Mouse (Mus musculus) limb, embryonic 14.5 days (tissue): Measurements from ENCODE around the gene Gpr87. TPM values are rescaled to one million over a fixed set of nuclear protein-coding genes. Genes with fewer than 3 reads are reported as not detected.

ENCODE experiments used
- ATAC-seq: fragments of 200-750 bp; cut with Nextera tagmentation; 2 replicates; pipeline ENCODE4 v1.8.0; 2017; ENCODE audit warnings: low read depth, moderate number of reproducible peaks, moderate TSS enrichment; ENCODE audit not compliant: low FRiP score
- DNase-seq: peaks from one replicate; pipeline ENCODE4 v3.0.0-alpha.2; 2015; ENCODE audit warnings: low spot score
- H3K27ac ChIP-seq: fragments of 300-500 bp; sonication (generic); replicated peaks from 2 replicates; pipeline ENCODE4 v1.5.1; 2014; ENCODE audit warnings: low read depth, mild to moderate bottlenecking, low read length, moderate library complexity, mixed read lengths
- H3K27me3 ChIP-seq: fragments of 300-500 bp; sonication (generic); 2 replicates; pipeline ENCODE4 v1.6.1; 2014; ENCODE audit warnings: low read length, mixed read lengths; ENCODE audit not compliant: control insufficient read depth, insufficient read depth
- H3K36me3 ChIP-seq: fragments of 300-500 bp; sonication (generic); 2 replicates; pipeline ENCODE4 v1.6.1; 2014; ENCODE audit warnings: mild to moderate bottlenecking, low read length, moderate library complexity, mixed read lengths; ENCODE audit not compliant: control insufficient read depth, insufficient read depth
- H3K4me1 ChIP-seq: fragments of 300-500 bp; sonication (generic); 2 replicates; pipeline ENCODE4 v1.6.1; 2014; ENCODE audit warnings: antibody characterized with exemption, low read length, mixed read lengths; ENCODE audit not compliant: control insufficient read depth, insufficient read depth
- H3K4me2 ChIP-seq: fragments of 300-500 bp; sonication (generic); replicated peaks from 2 replicates; pipeline ENCODE4 v1.6.1; 2014; ENCODE audit warnings: low read depth, mild to moderate bottlenecking, low read length, moderate library complexity; ENCODE audit not compliant: severe bottlenecking
- H3K4me3 ChIP-seq: fragments of 300-500 bp; sonication (generic); replicated peaks from 2 replicates; pipeline ENCODE4 v1.5.1; 2014; ENCODE audit warnings: low read length
- H3K9ac ChIP-seq: fragments of 300-500 bp; sonication (generic); 2 replicates; pipeline ENCODE4 v1.6.1; 2014; ENCODE audit warnings: mild to moderate bottlenecking, low read depth, low read length, moderate library complexity; ENCODE audit not compliant: severe bottlenecking
- H3K9me3 ChIP-seq: fragments of 300-500 bp; sonication (generic); 2 replicates; pipeline ENCODE4 v1.6.1; 2016; ENCODE audit warnings: low read length; ENCODE audit not compliant: control insufficient read depth
- POLR2A ChIP-seq: fragments of 200-500 bp; IDR thresholded peaks from 2 replicates; pipeline ENCODE4 v1.8.0; 2012; ENCODE audit warnings: inconsistent platforms, mild to moderate bottlenecking, moderate library complexity, borderline replicate concordance; ENCODE audit not compliant: insufficient read depth, insufficient read length; ENCODE audit errors: extremely low read depth
- WGBS: fragments of 180-500 bp; shearing (Covaris S2); extraction: QIAGEN DNeasy Blood & Tissue Kit; methylation state at CpG from one replicate; pipeline ENCODE4 v1.1.7; 2014; 5-methylcytosine and 5-hydroxymethylcytosine counted together
- polyA plus RNA-seq, 2 experiments: library from polyadenylated mRNA; depleted of rRNA in 1 of 2; stranded (reverse) in 1 of 2; unstranded in 1 of 2; fragments of >200 nt; fragmentation: Nextera tagmentation in 1 of 2; extraction: Ambion mirVana in 1 of 2; gene quantifications; 2 replicates each; pipeline versions ENCODE4 v1.2.1 to v1.2.3; 2012 to 2014

The Gpr87 gene
- polyA plus RNA-seq, 2 experiments = 6.3 to 20.4 TPM

DNA sequence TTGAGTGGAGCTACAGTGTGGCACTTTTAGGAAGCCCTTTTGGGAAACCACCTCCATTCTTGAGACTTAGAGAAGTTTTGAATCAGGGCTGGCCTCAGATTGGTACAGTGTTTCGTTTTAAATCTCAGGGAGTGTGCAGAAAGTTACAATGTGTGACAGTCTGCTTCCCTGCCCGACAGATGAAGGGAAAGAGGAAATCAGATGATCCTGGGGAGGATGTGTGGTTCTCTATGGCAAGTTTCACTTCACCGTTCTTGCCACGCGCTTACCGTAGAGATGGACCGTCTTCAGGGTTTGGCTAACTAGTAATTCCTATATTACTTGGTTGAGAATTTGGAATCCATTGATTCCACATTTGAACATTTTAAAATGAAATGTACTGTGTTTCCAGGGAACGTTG is 16.9 kb upstream of the Gpr87 start:
- Histone ChIP-seq H3K27ac (no peak overlapping the region), H3K4me1 (peaks cover 7% of the 10 kb centered on the region; the same call in 1 of the 2 replicates), H3K9ac (no peak overlapping the region), H3K4me2 (no peak overlapping the region), H3K4me3 (no peak overlapping the region), H3K9me3 (no peaks in the 10 kb centered on the region), H3K27me3 (no peaks in the 10 kb centered on the region), H3K36me3 (no peaks in the 10 kb centered on the region)
- no peak for DNase-seq
- no peak for ATAC-seq
- no peak for TF ChIP-seq POLR2A
- WGBS = 68% methylated on average over 8 of the region's 8 CpGs

DNA sequence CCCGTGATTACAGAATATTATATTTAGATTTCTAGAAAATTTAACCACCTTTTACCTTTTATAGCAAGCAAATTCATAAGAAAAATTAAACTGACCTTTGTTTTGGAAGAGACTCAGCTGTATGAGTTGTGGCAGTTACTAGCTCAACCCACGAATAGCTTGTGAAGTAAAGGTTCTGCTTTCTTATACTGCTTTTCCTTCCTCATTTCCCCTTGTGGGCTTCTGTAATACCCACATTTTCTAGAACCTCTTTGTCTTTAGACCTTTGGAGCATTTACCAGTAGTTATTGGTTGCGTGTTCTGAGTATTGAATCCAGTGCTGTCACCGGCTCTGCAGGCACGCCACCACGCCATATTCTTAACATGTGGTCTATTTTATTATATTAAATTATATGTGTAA is 15.8 kb upstream of the Gpr87 start, which contains the start of gene P2ry13:
Gene P2ry13, minus strand, starts transcription at position 156 of the 400 bp plus-strand sequence.
- Histone ChIP-seq H3K4me1 (peaks cover 7% of the 10 kb centered on the region; the same call in 1 of the 2 replicates), H3K4me2 (no peak within 1 kb of the TSS), H3K36me3 (no peaks in the 10 kb centered on the region), H3K9ac (no peak within 1 kb of the TSS), H3K9me3 (no peaks in the 10 kb centered on the region), H3K4me3 (no peak within 1 kb of the TSS), H3K27ac (no peak within 1 kb of the TSS), H3K27me3 (no peaks in the 10 kb centered on the region)
- no peak for DNase-seq
- WGBS = 73% methylated on average over 6 of the region's 6 CpGs
- ATAC-seq = no peak
- no peak for TF ChIP-seq POLR2A

DNA sequence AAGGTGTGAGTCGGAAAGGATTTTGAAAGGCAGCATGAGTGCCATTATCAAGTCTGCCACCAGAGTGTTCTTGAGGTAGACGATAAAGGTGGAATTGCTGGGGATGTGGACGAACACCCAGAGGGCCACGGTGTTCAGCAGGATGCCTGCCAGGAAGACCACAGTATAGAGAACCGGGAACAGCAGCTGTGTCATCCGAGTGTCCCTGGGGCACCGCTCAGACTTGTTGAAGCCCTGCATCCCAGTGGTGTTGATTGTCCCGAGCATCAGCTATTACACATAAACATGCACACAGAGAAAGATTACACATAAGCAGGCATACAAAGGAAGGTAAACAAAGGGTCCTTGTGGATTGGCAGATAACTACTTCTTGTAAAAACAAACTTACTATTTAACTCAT is 15.2 kb upstream of the Gpr87 start:
- no peaks in the 10 kb centered on the region for H3K27me3 ChIP-seq
- DNase-seq (no peak), ATAC-seq (no peak)
- H3K4me2 ChIP-seq = no peak overlapping the region
- no peaks in the 10 kb centered on the region for H3K9me3 ChIP-seq
- H3K36me3 ChIP-seq = no peaks in the 10 kb centered on the region
- H3K9ac ChIP-seq = no peak overlapping the region
- peaks cover 9% of the 10 kb centered on the region; the same call in 1 of the 2 replicates for H3K4me1 ChIP-seq
- WGBS = 78% methylated on average over 8 of the region's 8 CpGs
- no peak for TF ChIP-seq POLR2A
- H3K4me3 ChIP-seq = no peak overlapping the region
- H3K27ac ChIP-seq = no peak overlapping the region

DNA sequence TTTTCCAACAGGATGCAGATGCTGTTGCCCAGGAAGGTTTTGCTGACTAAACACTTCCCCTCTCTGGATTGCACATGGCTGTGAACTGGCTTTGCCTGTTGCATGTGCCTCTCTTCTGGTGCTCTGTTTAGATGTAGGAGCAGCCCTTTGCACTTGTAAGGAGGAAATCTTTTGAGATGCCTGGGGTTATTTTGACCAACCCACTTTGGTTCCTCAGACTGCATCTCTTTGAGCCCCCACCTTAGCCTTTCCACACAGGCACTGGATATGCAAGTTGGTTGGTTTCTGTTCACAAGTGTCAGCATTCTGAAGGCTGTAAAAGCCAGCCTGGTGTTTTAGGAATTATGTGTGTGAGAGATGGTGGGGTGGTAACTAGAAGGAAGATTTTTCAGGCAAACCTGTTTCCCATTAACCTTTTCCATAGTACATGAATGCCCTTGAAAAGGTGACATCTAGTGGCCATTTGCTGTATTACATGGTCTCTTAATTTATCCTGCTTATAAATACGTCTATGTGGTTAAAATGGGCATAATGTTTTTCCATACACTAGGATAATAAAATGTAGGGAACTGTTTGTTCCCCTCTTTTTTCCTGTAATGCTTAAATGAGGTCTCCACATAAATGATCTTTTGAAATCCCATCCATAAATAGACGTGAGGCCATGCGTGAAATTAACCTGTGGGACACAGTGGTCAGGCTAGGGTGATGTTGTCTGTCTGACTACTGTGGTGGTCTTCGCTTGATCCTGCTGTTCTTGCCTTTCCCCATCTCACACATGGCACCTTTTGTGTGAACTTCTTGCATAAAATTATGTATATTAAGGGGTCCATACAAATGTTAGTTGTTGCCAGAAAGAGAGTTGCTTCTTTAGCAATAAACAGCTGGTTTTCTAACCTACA is 14.0 kb upstream of the Gpr87 start:
- Histone ChIP-seq H3K4me3 (no peak overlapping the region), H3K9me3 (no peaks in the 10 kb centered on the region), H3K9ac (no peak overlapping the region), H3K36me3 (no peaks in the 10 kb centered on the region), H3K27ac (no peak overlapping the region), H3K27me3 (no peaks in the 10 kb centered on the region), H3K4me2 (no peak overlapping the region), H3K4me1 (peaks cover 14% of the 10 kb centered on the region; the same call in 1 of the 2 replicates)
- TF ChIP-seq POLR2A = no peak
- WGBS = 64% methylated on average over 4 of the region's 4 CpGs
- ATAC-seq = peak; percentile 56; the same call in 1 of the 2 replicates
- peak; percentile 91 for DNase-seq

DNA sequence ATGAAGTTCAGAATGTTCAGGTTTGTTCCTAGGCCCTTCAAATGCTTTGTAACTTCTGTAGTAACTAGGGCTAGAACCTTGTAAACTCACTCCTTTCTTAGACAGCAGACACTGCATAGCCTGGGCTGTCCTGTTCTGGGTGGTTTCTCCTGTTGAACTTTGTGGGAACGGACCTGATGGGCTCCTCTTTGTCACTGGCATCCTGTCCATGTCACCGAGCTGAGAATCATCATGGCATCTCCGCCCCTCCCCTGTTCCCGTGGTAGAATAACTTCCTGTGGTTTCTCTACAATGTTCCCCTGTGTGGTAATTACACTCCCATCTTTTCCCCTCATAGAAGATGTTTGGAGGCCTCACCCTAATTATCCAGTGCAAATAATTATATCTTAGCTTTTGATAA is 11.0 kb upstream of the Gpr87 start:
- no peak for TF ChIP-seq POLR2A
- Histone ChIP-seq H3K27ac (no peak overlapping the region), H3K9me3 (no peaks in the 10 kb centered on the region), H3K4me1 (peaks cover 14% of the 10 kb centered on the region; the same call in 1 of the 2 replicates), H3K4me2 (no peak overlapping the region), H3K9ac (no peak overlapping the region), H3K27me3 (no peaks in the 10 kb centered on the region), H3K4me3 (no peak overlapping the region), H3K36me3 (no peaks in the 10 kb centered on the region)
- no peak for ATAC-seq
- WGBS = 83% methylated on average over 4 of the region's 4 CpGs
- DNase-seq = no peak
